Mouse (Mus musculus): ENCODE results near the gene Pitx1.

The Pitx1 gene

DNA sequence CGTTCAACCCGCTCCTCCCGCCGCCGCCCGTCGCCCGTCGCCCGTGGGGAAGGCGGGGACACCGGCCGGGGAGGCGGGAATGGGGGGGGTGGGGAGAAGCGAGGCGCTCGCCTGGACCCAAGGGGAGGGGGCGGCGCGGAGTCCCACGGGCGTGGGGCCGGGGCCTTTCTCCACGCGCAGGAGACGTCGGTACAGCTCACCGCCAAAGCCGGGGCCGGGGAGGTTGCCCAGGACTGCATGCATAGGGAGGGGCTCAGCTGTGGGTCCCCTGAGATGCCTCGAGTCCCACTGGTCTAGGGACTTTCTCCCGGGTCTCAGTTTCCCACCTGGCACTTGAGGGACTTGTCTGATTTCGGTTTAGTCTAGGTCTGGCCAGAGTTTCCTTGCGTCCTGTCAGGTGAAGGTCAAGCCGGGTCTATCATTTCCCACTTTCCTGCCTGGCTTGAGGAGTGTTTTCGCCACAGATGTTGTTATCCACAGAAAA is at the start of gene Pitx1:
Gene Pitx1 (minus strand): TSS at position 51 of the 484 bp plus-strand sequence.
- DNase-seq (ENCODE audit: low spot score in 2 of 2) = no peak

DNA sequence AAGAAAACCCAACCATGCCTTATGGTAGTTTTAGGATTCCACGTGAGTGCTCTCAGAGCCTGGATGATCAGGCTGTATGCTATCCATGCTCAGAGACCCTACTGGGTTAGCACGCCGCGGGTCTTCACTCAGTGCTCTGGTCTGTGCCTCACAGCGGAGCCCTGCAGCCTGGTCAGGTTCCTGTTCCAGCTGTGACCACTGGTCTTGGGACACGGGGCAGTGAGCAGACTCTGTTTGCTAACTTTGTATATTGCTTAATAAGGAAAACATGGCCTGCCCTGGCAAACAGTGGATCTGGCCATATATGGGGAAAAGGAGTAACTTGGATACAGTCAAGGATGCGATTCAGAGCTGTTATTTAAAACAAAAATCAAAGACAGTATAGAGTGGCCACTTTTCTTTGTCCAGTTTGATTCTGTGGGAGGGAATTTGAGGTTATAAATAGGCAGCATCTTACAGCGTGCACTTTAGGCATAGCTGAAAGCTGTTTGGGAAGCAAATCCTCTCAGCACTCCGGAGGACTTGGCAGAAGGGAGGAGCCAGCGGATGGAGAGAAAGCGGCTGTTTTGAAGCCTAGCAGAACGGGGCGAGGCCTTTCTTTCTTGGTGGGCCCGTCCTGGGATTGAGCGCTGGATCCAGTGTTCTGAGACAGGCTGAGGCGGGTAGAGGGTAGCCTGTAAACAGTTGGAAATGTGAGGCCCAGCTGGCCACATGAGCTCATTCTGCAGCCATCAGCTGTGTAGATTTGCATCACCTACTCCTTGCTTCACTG is 45.6 kb upstream of the Pitx1 start:
- no peak for DNase-seq (ENCODE audit: low spot score in 2 of 2)

DNA sequence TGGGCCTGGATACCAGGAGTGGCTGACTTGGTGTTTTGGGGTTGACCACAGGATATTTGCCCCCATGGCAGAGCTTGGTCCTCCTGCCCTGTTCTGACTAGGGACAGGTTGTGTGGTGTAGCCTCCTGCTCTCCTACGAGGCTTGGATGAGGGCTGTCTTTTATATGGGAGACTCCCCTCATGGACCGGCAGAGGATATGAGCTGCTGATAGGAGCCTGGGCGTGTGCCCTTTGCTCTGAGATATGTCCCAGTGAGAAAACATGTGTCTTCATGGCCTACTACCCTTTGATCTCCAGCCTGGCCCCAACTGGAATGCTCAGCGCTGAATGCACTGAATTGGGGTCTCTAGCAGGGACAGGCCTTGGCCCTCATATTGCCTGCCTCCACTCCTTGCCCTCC is 42.4 kb upstream of the Pitx1 start:
- DNase-seq (ENCODE audit: low spot score in 2 of 2) = no peak

DNA sequence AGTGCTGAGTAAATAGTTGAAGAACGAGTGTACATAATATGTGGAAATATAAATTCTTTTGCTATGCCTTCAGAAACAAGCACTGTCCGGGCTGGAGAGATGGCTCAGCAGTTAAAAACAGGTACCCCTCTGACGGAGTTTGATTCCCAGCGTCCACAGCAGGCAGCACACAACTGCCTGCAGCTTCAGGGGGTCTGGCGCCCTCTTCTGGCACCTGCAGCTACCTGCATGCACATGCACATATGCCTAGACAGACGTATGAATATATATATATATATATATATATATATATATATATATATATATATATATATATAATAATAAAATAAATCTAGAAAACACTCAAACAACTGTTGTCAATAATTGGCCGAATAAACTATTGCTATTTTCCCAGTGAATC is 35.4 kb upstream of the Pitx1 start:
- no peak for DNase-seq (ENCODE audit: low spot score in 2 of 2)

DNA sequence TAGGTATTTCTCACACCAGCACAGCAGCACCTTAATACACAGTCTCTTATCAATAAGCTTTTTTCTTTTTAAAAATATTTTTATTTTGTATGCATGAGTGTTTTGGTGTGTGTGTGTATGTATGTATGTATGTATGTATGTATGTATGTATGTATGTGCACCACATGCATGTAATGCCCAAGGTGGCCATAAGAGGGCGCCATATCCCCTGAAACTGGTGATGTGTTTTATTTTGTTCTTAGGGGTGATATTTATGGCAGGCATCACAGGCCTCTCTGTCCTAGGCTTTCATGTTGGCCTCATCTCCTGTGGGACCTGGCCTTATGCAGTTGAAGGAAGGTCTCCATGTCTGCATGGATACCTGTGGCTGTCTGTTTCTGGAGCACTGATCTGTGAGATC is 34.0 kb upstream of the Pitx1 start:
- no peak for DNase-seq (ENCODE audit: low spot score in 2 of 2)

DNA sequence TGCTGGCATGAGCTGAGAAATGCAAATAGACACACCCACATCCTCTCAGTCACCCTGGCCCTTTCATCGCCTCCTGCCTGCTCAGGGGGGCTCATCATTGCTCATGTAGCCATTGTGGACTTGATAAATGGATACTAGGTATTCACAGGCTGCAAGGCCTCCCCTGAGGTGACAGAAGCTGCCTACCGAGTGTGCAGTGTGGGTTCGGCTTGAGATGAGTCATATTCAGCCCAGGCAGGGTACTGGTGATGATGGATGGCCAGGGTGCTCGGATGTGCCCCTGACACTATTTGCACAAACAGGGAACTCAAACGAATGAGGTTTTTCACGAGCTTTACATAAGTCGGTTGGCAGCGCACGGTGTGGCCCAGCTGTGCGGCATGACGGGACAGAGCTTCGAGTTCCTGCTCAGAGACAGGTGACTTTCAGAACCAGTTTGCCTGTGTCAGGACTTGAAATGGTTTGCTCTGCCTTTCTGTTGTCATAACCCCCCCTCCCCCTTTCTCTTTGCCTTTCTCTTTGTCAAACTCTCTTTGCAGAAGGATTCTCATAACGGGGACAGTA is 31.6 kb upstream of the Pitx1 start:
- no peak for DNase-seq (ENCODE audit: low spot score in 2 of 2)

DNA sequence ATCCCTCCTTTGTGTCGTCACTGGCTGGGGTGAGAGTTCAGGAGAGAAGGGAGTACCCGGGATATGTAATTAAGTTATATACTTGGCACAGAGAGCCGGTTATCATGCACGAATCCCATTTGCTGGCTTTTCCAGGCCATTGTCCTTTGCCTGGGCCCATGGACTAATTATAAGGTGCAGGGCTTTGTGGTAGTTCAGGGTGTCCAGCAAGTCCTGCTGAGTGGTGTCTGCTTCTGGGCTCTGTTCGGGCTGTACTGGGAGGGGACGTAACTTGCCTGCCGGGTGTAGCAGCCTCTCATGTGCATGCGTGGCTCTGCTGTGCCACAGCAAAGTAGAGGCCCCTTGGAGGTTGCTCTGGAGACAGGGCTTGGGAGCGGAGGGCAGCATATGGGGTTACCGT is 24.5 kb upstream of the Pitx1 start:
- no peak for DNase-seq (ENCODE audit: low spot score in 2 of 2)

DNA sequence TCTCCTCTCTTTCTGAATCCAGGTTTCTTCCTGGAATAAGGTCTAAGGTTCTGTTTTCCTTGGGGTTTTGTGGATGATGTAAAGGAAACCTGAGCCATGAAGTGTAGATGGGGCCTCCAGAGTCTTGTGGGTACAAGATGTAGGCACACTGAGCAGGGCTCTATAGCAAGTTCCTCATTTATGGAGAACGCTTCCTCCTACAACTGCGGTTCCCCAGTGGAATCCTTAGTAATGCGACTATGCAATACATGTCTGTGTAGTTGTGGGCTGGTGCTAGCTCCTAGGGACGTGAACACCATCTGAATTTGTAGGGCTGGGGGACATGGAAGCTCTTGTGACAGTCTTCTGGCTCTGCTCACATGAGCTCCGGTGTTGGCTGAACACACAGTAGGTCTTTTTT is 22.5 kb upstream of the Pitx1 start:
- no peak for DNase-seq (ENCODE audit: low spot score in 2 of 2)

DNA sequence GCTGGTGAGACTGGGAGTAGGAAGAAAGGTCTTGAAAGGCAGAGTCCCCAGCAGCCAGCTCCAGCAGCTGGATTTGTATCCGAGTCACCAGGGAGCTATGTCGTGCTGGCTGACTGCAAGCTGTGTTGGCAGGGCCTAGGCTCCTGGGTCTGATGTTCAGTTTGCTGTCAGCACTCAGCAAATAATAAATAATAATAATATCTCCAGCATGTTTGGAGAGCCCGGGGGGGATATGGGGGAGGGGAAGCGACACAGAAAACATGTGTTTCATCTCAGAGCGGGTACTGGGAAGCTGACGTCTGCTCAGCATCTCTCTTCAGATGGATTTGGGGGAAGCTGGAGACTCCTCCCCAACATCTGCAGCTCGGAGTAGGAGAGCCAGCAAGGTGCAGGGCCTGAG is 19.8 kb upstream of the Pitx1 start:
- no peak for DNase-seq (ENCODE audit: low spot score in 2 of 2)

DNA sequence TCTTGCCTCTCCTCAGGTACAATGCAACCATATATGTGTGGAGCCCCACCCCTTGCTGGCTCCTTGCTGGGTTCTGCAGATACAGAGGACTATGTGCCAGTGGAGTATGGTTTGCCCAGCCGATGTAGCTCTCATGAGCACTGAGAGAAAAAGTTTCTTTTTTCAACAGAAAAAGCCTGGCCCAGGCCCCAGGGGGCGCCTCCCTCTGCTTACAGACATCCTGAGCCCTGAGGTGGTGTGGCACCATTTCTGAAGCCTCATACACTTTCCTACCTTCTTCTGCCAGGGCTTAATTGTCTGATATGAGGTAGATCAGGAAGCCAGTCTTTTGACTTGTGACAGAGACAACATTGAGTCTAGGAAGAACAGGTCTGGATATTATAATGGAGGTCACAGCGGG is 16.2 kb upstream of the Pitx1 start:
- no peak for DNase-seq (ENCODE audit: low spot score in 2 of 2)

DNA sequence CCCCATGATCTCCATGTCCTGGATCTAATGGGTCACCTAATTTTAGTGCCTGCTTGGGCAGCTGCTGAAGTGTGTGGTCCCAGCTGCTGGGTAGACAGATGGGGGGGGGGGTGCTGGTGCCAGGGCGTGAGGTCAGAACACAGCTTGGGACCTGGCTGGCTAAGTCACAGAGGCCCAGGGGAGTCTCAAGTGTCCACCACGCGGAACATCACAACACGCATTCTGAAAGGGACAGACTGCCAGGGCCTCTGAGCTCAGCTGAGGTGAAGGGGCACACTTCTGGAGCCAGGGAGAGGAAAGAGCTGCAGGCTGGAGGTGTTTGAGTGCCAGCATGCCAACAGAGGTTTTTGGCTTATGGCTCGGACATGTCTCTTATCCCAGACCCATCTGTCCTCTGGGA is 14.7 kb upstream of the Pitx1 start:
- DNase-seq (ENCODE audit: low spot score in 2 of 2) = no peak

DNA sequence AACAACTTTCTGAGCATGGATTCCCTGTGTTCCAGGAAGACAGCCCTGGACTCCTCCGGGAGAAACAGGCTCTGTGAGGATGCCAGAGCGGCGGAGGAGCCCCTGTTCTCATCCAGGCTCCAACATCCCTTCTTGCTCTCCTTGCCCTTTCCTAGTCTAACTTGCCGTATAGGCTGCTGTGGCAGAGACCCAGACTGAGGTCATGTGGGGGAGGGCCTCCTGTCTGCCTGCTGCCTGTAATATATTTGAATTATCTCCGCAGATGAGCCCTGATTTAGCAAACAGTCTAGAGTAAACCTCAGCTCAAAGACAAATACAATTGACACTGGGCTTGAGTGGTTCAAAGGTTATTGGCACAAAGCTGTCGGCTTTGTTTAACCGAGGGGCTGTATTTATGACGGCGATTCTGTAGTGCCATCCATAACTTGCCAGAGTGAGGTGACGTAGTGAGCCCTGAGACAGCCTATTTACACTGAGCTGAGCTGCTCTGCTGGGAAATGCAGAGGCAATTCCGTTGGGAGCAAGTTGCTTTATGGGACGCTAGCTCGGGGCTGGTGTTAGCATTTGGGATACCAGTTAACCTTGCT is 12.7 kb upstream of the Pitx1 start:
- DNase-seq (ENCODE audit: low spot score in 2 of 2) = no peak

DNA sequence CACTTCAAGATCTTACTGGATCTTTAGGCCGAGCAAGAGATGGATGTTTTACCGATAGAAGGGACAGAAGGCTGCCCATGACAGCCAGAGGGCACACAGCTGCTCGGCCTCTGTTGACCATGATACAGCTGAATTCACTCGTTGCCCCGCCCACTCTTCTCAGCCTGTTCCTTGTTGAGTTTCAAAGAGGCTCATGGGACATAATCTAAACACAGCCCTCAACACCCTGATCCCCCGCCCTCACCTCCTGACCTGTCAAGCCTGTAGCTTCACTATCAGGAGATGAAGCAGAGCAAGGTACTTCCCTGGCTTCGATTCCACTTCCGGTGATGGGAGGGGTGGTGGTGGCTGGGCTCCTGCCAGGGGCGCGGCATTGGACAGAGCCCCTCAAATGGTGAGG is 11.8 kb upstream of the Pitx1 start:
- DNase-seq (ENCODE audit: low spot score in 2 of 2) = no peak

DNA sequence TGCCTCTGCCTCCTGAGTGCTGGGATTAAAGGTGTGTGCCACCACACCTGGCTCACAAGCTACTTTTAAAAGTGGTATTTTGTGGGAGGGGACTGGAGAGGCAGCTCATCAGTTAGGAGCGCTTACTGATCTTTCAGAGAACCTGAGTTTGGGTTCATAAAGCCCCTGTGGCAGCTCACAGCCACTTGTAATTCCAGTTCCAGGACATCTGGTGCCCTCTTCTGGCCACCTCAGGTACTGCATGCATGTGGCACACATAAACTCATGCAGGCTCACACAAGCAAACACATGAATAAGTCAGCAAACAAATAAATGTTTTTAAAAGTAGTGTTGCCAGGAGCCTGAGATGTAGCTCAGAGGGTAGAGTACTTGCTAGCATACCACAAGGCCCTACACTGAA is 7.7 kb upstream of the Pitx1 start:
- DNase-seq (ENCODE audit: low spot score in 2 of 2) = no peak

DNA sequence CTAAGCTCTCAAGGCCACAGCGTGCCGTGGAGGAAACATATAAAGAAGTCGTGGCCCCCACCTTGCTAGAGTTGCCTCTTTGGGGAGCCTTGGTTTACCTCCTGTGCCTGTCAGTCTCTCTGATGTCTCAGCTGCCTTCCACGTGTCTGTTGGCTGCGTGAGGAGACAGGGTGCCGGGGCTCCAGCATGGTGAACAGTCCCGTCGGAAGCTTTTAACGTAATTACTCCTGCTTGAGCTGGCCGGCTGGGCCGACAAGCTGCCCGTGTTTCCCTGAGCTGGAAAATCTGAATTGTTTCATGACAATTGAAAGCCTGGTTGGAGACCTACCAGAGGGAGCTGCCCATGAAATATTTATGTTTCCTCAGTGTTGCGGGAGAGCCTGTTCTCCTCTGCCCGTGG is 4.2 kb upstream of the Pitx1 start:
- no peak for DNase-seq (ENCODE audit: low spot score in 2 of 2)

DNA sequence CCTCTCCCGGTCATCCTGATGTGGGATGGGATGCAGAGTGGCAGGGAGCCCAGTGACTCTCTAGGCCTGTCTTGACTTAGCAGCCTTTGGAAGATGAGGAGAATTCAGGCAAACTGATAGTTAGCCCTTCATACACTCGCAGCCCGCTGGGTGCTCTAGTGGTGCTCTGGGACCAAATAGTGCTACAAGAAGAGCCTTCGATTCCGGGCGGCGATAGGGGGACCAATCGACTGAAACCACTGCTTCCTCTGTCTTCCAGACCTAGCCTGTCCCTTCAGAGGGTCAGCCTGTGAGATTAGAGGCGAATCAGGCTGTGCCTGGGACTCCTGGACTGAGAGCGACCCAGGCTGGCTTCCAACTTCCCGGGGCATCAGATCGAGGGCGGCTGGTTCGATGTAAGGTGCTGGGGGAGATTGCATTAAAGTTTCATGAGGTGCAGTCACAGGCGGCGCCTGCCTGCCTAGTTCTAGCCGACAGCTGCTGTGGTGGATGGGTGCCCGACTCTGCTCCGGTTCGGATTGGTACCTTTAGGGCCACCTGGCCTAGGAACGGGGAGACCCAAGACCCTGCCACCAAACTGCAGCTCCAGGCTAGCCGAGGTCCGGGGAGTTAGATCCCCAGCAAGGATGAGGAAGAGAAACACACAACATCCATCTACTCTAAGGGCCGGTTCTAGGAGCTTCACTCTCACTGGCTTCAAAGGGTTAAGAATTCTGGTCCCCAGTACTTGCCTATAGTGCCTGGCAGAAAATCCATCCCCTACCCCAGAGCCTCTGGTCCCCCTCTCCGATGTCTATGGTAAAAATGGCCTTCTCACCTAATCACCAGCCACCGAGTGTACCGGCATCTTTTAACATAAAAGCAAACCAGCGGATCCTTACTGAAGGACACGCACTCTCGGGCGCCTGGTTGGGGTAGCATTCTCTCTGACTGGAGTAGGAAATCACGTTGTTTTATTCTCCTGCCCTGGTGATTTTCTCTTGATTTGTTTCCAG is 1.1 kb upstream of the Pitx1 start:
- DNase-seq (ENCODE audit: low spot score in 2 of 2) = no peak

DNA sequence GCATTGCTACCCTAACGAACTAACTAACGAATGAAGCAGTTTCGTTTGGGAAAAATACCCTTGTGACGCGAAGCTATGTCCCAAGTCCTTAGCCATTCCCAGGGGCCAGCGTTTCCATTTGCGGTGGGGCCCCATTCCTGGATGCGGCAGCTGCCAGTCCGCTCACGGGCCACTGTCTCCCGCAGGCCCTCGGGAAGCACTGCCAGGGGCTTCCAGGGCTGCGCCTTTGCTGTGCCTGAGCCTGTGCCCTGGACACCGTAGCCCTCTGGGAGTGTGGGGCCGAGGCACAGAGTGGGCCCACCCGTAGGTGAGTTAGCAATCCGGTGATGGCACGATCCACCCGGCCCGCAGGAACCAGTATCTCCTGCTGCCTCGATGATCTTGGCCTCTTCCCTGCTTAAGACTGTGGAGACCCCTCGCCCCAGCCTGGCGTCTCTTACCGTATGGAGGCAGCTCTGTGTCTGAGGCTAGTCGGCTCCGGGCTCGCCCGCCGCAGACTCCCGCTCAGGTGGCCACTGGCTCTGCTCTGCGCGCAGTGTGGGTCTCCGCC is 369 bp downstream of the Pitx1 start:
- DNase-seq (ENCODE audit: low spot score in 2 of 2) = no peak

DNA sequence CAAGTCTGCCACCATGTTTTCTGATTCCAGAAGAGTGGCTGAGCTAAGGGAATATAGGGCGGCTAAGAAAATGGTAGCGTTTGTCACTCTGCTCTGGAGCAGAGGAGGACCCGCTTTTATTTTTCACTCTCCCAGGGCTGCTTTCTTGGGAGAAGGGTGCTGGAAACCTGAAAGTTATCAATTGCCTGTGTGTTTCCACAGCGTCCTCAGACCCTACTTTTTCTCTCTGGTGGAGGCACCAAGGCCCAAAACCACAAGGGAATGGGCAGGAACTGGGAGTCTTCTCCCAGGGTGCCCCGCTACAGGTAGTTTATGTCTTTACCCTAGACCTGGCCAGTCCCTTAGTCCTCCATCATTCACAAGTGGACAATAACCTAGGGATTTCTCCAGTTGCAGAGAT is 1.3 kb downstream of the Pitx1 start:
- no peak for DNase-seq (ENCODE audit: low spot score in 2 of 2)

DNA sequence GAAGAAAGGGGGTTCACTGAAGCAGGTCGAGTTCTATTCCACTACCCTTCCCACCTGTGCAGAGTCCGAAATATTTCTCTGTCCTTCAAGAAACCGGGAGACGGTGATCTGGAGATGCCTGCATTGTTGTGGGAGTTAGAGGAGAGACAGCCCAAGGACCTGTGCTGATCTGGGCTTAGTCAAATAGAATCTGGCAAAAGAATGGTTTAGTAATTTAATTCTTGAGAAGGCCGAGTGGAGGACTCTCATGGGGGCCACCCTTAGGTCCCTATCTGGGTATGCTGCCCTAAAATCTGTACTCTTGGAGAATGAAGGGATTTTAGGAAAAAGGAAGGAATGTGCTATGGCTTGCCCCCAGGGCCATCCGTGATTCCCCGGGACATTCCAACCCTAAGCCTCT is 2.1 kb downstream of the Pitx1 start:
- DNase-seq (ENCODE audit: low spot score in 2 of 2) = no peak

DNA sequence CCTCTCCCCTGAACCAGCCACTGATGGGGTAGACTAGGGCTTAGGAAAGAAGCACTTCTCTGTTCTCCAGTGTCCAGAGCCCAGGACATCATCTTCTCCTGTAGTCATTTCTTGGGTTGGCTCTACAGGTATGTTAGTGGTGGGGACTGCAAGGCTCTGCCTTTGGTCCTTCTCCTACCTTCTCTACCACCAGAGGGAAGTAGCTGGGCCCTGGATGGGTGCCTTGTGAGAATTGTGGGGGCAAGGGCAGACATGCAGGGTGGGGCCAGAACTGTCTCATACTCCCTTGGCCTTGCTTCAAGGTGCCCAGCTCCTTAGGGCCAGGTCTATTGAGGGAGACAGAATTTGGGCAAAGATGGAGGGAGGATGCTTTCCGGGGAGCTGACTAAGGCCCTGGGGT is 3.4 kb downstream of the Pitx1 start:
- DNase-seq (ENCODE audit: low spot score in 2 of 2) = no peak

DNA sequence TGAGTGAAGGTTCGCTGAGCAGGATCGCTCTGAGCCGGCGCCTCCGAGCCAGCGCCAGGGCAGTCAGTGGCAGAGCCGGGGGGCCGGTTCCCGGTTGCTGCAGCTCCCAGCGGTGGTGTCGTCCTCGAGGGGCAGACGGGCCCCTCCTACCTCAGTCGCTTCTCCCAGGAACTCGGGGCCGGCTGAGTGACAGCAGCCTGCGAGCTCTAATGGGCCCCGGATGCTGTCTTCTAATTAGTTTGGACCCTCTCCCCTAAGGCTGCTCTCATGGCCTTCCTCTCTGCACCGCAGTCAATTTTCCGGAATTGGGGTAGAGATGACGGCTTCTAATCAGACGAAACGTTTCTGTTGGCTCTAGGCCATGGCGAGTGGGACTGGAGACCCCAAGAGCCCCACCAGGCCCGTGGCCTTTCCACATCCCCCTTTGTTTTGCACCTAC is 4.3 kb downstream of the Pitx1 start:
- DNase-seq (ENCODE audit: low spot score in 2 of 2) = no peak
